Mouse (Mus musculus): ENCODE data around the gene Olfr502.
"Not testable (repeated sequence)": the region's sequence is repeated elsewhere in the genome, so short reads cannot be mapped to it uniquely, and the experiment has no call there.

The Olfr502 gene

DNA sequence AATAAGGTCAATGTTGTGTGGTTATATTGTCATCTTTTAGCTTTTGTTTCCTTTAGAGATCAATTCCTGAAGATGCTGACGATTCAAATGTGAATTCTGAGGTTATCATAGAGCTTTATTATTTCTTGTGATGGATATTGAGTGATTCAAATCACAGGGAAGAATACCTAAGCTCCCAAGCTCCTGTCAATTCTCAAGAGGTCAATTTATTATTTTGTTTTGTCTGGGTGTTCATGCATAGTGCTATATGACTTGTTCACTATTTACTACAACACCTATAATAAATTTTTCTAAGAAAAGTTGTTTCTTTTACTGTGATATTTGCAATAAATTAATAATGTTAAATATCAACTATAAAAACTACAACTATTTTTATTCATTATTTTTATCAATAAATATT is at the start of gene Olfr502:
Gene Olfr502 (minus strand): TSS at position 101 of the 400 bp plus-strand sequence.
- DNase-seq (ENCODE audit: low spot score) = no peak

DNA sequence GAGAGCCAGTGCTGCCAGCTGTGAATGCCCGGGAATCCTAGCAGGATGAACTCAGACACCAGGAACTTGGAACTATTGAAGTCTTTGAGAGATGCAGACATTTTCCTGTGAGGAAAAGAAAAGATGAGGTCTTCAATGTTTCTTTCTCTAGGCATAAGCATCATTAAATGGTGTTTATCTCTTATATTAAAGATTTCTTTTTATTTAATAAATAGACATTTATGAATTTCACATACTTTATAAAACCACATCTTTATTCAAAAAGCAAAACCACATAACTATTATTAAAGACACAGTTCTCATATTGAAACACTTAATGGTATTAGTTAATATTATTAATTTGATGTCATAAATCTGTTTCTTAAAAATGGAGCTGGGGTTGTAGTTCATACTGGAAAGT is 40.8 kb upstream of the Olfr502 start, which contains the start of gene Olfr504:
Gene Olfr504 (minus strand): TSS at position 101 of the 400 bp plus-strand sequence.
- no peak for DNase-seq (ENCODE audit: low spot score)

DNA sequence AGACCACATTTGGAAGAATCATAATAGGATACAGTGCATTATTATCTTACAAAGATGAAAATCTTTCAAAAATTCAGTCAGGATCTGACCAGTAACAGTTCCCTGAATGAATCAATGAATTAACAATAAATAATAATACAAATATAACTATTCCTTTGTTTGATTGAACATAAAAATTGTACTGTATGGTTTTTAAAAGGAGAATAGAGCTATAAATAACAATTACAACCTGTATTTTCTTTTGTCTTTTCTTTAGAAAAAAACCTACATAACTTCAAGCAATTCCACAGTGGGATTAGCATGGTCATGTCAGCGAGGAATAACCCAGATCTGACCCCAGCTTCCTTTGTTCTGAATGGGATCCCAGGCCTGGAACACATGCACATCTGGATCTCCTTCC is 19.4 kb upstream of the Olfr502 start, which contains the start of gene Olfr503:
Gene Olfr503 (plus strand): TSS at position 301 of the 400 bp plus-strand sequence.
- DNase-seq (ENCODE audit: low spot score) = not testable (repeated sequence)

DNA sequence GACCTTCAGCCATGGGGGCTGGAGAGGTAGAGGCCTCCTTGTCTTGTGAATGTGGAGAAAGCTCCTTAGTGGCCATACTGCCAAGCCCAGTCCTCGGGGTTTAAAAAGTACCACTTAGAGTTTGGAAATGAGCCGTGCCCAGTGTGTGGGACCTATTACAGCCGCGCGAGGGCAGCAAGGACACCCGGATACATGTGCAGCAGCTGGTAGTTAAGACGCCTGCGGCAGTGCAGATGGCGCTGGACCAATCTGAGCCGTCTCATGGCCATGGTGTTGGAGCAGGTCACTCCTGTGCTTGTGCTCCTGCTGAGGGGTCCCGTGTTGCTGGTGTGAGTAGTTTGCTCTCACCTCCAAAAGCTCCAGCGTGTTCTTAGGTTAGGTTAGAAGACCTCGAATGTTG is 17.6 kb upstream of the Olfr502 start:
- DNase-seq (ENCODE audit: low spot score) = no peak
